Mouse (Mus musculus): Measurements from ENCODE around the gene A4galt.

A4galt gene

GRCm38 (mm10) chr15:83224136-83224766 is 27.3 kb downstream of the A4galt start:
- no peak for DNase-seq

- peak; percentile 84 for DNase-seq
These were observed 28.2 kb downstream of the A4galt start for GRCm38 (mm10) chr15:83223208-83223962.

- no peak for DNase-seq
These were observed 29.9 kb downstream of the A4galt start for GRCm38 (mm10) chr15:83221721-83222120.

GRCm38 (mm10) chr15:83220368-83221013 is 31.1 kb downstream of the A4galt start:
- no peak for DNase-seq

- DNase-seq, result no peak
These were observed 36.0 kb downstream of the A4galt start for GRCm38 (mm10) chr15:83215322-83216216.

- DNase-seq, result peak; percentile 60
These were observed 41.3 kb downstream of the A4galt start for GRCm38 (mm10) chr15:83210229-83210628.

GRCm38 (mm10) chr15:83209719-83210118 is 41.9 kb downstream of the A4galt start:
- no peak for DNase-seq

- no peak for DNase-seq
These were observed 42.4 kb downstream of the A4galt start for GRCm38 (mm10) chr15:83209092-83209695.

GRCm38 (mm10) chr15:83204731-83205451 is 46.7 kb downstream of the A4galt start:
- DNase-seq, result peak; percentile 57

GRCm38 (mm10) chr15:83202412-83202811 is 49.2 kb downstream of the A4galt start:
- peak; percentile 50 for DNase-seq

- peak; percentile 9 for DNase-seq
These were observed 58.2 kb downstream of the A4galt start for GRCm38 (mm10) chr15:83193413-83193812.

- no peak for DNase-seq
These were observed 69.2 kb downstream of the A4galt start for GRCm38 (mm10) chr15:83182351-83182750.

GRCm38 (mm10) chr15:83181800-83182330 is 69.7 kb downstream of the A4galt start:
- DNase-seq, result no peak

GRCm38 (mm10) chr15:83180004-83180403 is 71.6 kb downstream of the A4galt start:
- DNase-seq, result no peak

All from kidney, adult 11 months (tissue).